Mouse (Mus musculus) kidney, adult 2 months (tissue): Measurements from ENCODE around the gene Kyat3. TPM values are rescaled to one million over a fixed set of nuclear protein-coding genes. Genes with fewer than 3 reads are reported as not detected.
"Not testable (repeated sequence)": the region's sequence is repeated elsewhere in the genome, so short reads cannot be mapped to it uniquely, and the experiment has no call there.

Source experiments
- DNase-seq: peaks from one replicate; pipeline ENCODE4 v3.0.0; 2021
- H3K27ac ChIP-seq: fragments of 200-500 bp; 2 replicates; pipeline ENCODE4 v1.5.1; 2012; ENCODE audit warnings: low read depth, low read length, control low read depth, inconsistent platforms; ENCODE audit not compliant: insufficient read depth
- H3K27me3 ChIP-seq: fragments of 200-500 bp; replicated peaks from 2 replicates; pipeline ENCODE4 v1.6.1; 2012; ENCODE audit warnings: mild to moderate bottlenecking, moderate library complexity, low read length, inconsistent platforms; ENCODE audit not compliant: control insufficient read depth, insufficient read depth
- H3K36me3 ChIP-seq: fragments of 200-500 bp; 2 replicates; pipeline ENCODE4 v1.6.1; 2012; ENCODE audit warnings: mild to moderate bottlenecking, moderate library complexity, low read length, inconsistent platforms; ENCODE audit not compliant: control insufficient read depth, insufficient read depth
- H3K4me1 ChIP-seq: fragments of 200-500 bp; 2 replicates; pipeline ENCODE4 v1.6.1; 2011; ENCODE audit warnings: low read length; ENCODE audit not compliant: control insufficient read depth, insufficient read depth
- H3K4me3 ChIP-seq: fragments of 200-500 bp; 2 replicates; pipeline ENCODE4 v1.5.1; 2011; ENCODE audit warnings: mild to moderate bottlenecking, low read depth, low read length, control low read depth; ENCODE audit not compliant: insufficient read depth
- CTCF ChIP-seq: fragments of 200-500 bp; conservative IDR thresholded peaks from 2 replicates; pipeline ENCODE4 v1.5.1; 2011; ENCODE audit warnings: low read depth, mild to moderate bottlenecking, control low read depth, low read length, moderate library complexity, mixed read lengths; ENCODE audit not compliant: insufficient read depth, insufficient read length
- POLR2A ChIP-seq: fragments of 200-500 bp; IDR thresholded peaks from one replicate; pipeline ENCODE4 v1.6.1; 2011; ENCODE audit warnings: low read depth, low read length, control low read depth
- WGBS: fragments of 180-500 bp; shearing (Covaris S2); methylation state at CpG from one replicate; pipeline ENCODE4 v1.1.7; 2018; 5-methylcytosine and 5-hydroxymethylcytosine counted together
- polyA plus RNA-seq: library from polyadenylated mRNA; depleted of rRNA; stranded (reverse); fragments of >200 nt; gene quantifications from 2 replicates; pipeline ENCODE4 v1.2.3, GENCODE M21; 2012

Gene Kyat3
- polyA plus RNA-seq, 1 experiment, result 61.2 TPM

- no peak for TF ChIP-seq CTCF
- TF ChIP-seq POLR2A, result no peak
- no peak overlapping the region for H3K27ac ChIP-seq
- 75% methylated on average over 17 of the region's 17 CpGs for WGBS
Observed at GRCm38 (mm10) chr3:142706581-142707444, 6.0 kb downstream of the Kyat3 start.

DNA sequence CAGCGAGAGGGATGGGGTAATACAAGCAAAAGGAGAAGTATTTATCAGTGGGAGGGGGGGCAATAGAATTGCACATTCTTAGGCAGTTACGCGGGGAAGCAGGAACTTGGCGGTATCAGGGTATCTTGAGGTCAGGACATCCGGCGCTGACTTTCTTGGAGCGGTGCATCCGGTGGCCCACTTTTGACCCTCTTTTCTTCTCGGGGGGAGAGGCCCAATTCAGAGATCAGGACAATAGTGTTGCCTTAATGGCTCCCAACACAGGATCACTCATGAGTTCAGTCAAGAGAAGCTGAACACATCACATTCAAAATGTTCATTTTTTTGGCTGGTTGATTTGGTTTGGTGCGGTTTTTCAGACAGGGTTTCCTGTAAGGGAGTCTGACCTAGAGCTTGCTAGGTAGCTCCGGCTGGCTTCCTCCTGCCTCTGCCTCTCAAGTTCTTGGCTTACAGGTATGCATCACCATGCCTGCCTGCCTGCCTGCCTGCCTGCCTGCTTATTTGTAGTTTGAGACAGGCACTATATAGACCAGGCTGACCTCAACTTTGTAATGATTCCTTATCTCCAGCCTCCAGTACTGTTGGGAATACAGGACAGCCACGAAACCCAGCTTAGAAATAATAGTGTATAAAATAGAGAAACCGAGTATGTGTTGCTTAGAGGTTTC lies 7.5 kb downstream of the Kyat3 start:
- H3K36me3 ChIP-seq, H3K27me3 ChIP-seq, H3K4me1 ChIP-seq, H3K4me3 ChIP-seq: not testable (repeated sequence)
- peak overlapping the region; percentile 59; the same call in 1 of the 2 replicates for H3K27ac ChIP-seq
- DNase-seq, result peak; percentile 25
- WGBS, result 81% methylated on average over 13 of the region's 13 CpGs

More at GRCm38 (mm10) chr3:142706581-142707444, 6.0 kb downstream of the Kyat3 start:
- H3K36me3 ChIP-seq, result no peaks in the 10 kb centered on the region
- no peaks in the 10 kb centered on the region for H3K27me3 ChIP-seq
- H3K4me1 ChIP-seq, result no peaks in the 10 kb centered on the region; the same call in 1 of the 2 replicates
- H3K4me3 ChIP-seq, result no peak overlapping the region
- DNase-seq, result peak; percentile 61

DNA sequence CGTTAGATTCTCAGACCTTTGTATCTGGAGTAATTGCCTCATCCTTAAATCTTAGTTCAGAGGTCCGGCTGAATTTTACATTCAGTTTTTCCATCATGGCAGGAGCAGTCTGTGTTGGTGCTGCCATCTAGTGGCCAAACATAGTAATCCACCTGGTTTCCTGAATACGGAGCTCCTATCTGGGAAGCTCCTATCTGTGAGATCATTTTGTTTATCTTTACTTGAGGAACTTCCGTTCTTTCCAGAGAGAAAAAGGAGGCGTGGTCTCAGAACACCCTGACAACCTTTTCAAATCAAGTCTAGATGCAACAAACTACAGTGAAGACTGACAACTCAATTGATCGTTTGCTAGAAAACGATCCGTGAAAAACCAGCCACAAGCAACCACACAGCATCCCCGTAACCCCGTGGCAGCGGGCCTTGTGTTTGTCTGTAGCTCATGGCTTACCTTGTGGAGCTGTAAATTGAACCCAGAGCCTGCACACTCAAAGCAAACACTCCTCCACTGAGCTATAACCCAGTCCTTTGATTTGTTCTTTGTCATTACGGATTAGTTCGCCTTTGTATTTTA lies 8.1 kb downstream of the Kyat3 start:
- TF ChIP-seq CTCF (peak; percentile 64), POLR2A (no peak)
- Histone ChIP-seq H3K27ac (no peak overlapping the region), H3K36me3 (no peaks in the 10 kb centered on the region), H3K4me1 (no peaks in the 10 kb centered on the region; the same call in 1 of the 2 replicates), H3K4me3 (no peak overlapping the region), H3K27me3 (no peaks in the 10 kb centered on the region)
- peak; percentile 78 for DNase-seq
- WGBS, result 44% methylated on average over 13 of the region's 13 CpGs

DNA sequence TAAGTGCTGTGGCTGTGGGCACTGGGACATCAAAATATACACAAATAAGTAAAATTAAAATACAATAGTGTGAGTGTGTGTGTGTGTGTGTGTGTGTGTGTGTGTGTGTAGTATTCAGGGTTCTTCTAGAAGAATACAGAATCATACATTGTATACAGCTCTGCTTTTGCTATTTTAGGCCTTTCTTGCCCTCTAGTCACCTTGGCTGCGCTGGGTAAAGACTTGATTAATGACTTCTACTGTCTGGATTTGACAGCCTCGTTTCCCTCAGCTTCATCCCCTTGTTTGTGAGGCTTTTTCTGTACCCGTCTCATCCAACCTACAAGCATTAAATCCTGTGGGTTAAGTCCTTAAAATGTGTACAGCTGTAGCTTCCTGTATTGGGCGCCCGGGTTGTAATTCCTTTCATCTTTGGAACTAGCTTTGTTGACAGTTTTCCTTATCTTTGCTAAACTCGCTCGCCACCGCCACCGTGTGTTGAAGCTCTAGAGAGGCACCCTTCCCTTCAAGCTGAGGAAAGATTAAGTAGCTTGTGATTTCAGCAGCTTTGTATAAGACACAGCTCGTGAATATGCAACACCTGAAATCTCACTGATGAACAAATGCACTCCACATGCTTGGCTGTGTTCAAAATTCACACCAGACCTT lies 9.6 kb downstream of the Kyat3 start:
- 15% methylated on average over 10 of the region's 10 CpGs for WGBS
- Histone ChIP-seq H3K4me1 (no peaks in the 10 kb centered on the region; the same call in 1 of the 2 replicates), H3K4me3 (no peak overlapping the region), H3K27ac (no peak overlapping the region), H3K27me3 (no peaks in the 10 kb centered on the region), H3K36me3 (no peaks in the 10 kb centered on the region)
- DNase-seq, result peak; percentile 58
- TF ChIP-seq CTCF (peak; percentile 78), POLR2A (no peak)

DNA sequence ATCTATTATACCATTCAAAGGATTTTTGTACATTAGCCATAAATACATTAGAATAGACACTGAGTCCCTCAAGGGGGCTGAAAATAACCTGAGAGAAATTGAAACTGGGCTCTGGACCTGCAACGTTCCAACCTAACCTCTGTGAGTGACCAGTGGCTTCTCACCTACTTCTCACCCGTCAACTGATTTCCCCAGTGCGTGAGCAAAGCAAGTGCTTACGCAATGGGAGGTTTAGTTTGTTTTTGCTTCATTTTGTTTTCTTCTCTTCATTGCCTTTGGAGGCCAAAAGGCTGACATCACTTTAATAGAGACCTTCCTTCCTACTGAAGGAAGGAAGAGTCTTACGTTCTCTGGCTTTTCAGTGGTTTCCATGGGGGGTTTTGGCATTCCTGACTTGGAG lies 10.5 kb downstream of the Kyat3 start:
- Histone ChIP-seq H3K4me3 (no peak overlapping the region), H3K27ac (no peak overlapping the region), H3K4me1 (no peaks in the 10 kb centered on the region; the same call in 1 of the 2 replicates), H3K36me3 (no peaks in the 10 kb centered on the region), H3K27me3 (no peaks in the 10 kb centered on the region)
- DNase-seq, result no peak
- TF ChIP-seq POLR2A (no peak), CTCF (no peak)
- 88% methylated on average over 5 of the region's 5 CpGs for WGBS

DNA sequence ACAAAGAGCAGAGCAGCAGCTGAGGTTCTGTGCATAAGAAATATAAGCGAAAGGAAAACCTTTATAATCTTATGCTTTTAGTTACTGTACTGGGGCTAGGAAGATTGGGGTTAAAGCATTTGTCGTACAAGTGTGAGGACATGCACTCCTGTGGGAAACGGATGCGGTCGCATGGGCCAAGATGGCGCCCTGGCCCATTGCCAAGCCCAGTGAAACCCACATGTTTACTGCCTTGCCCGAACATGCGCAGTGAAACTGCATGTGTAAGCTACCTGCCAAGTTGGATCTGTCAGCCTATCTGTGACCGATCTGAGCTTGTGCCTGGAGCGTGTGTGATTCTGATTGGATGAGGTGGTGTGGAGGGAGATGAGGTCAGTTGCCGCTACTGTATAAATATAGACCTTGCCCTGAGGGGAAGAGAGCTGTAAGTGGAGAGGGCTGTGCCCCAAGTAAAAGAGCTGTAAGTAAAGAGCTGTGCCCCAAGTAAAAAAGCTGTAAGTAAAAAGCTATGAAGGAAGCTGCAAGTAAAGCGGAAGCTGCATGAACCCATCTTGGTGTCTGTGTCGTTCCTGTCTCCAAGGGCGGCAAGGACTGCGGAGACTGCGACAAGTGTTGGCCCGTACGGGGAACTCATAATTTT lies 11.7 kb downstream of the Kyat3 start:
- H3K4me1 ChIP-seq, H3K27ac ChIP-seq, H3K4me3 ChIP-seq, H3K27me3 ChIP-seq, DNase-seq, H3K36me3 ChIP-seq: not testable (repeated sequence)
- 95% methylated on average over 18 of the region's 18 CpGs for WGBS
